Mouse (Mus musculus) embryonic facial prominence, embryonic 11.5 days (tissue): ENCODE results near the gene Sf3b3. TPM values are rescaled to one million over a fixed set of nuclear protein-coding genes. Genes with fewer than 3 reads are reported as not detected.

Experiments used
- ATAC-seq: fragments of 200-750 bp; cut with Nextera tagmentation; replicated peaks from 2 replicates; pipeline ENCODE4 v1.8.0; 2017; ENCODE audit warnings: low read depth; ENCODE audit not compliant: insufficient number of reproducible peaks, low FRiP score, low TSS enrichment
- DNase-seq: peaks from one replicate; pipeline ENCODE4 v3.0.0-alpha.2; 2015; ENCODE audit warnings: low spot score
- H3K27ac ChIP-seq: fragments of 300-500 bp; sonication (generic); replicated peaks from 2 replicates; pipeline ENCODE4 v1.5.1; 2014; ENCODE audit warnings: mild to moderate bottlenecking, low read depth, low read length, control low read depth
- H3K27me3 ChIP-seq: fragments of 300-500 bp; sonication (generic); 2 replicates; pipeline ENCODE4 v1.6.1; 2014; ENCODE audit warnings: mild to moderate bottlenecking, low read length, moderate library complexity, mixed read lengths; ENCODE audit not compliant: control insufficient read depth, insufficient read depth
- H3K36me3 ChIP-seq: fragments of 300-500 bp; sonication (generic); replicated peaks from 2 replicates; pipeline ENCODE4 v1.6.1; 2014; ENCODE audit warnings: low read depth, mild to moderate bottlenecking, low read length, moderate library complexity, mixed read lengths; ENCODE audit not compliant: control insufficient read depth, insufficient read depth
- H3K4me1 ChIP-seq: fragments of 300-500 bp; sonication (generic); 2 replicates; pipeline ENCODE4 v1.6.1; 2014; ENCODE audit warnings: low read length, mixed read lengths; ENCODE audit not compliant: control insufficient read depth, insufficient read depth
- H3K4me2 ChIP-seq: fragments of 300-500 bp; sonication (generic); 2 replicates; pipeline ENCODE4 v1.6.1; 2014; ENCODE audit warnings: low read depth, mild to moderate bottlenecking, control low read depth, low read length, moderate library complexity
- H3K4me3 ChIP-seq: fragments of 300-500 bp; sonication (generic); 2 replicates; pipeline ENCODE4 v1.5.1; 2014; ENCODE audit warnings: low read depth, low read length, control low read depth
- H3K9ac ChIP-seq: fragments of 300-500 bp; sonication (generic); replicated peaks from 2 replicates; pipeline ENCODE4 v1.6.1; 2014; ENCODE audit warnings: mild to moderate bottlenecking, control low read depth, low read length
- H3K9me3 ChIP-seq: fragments of 300-500 bp; sonication (generic); replicated peaks from 2 replicates; pipeline ENCODE4 v1.6.1; 2016; ENCODE audit warnings: mild to moderate bottlenecking, low read length, inconsistent platforms, mixed read lengths; ENCODE audit not compliant: control insufficient read depth
- WGBS: fragments of 180-500 bp; shearing (Covaris S2); extraction: QIAGEN DNeasy Blood & Tissue Kit; methylation state at CpG from one replicate; pipeline ENCODE4 v1.1.7; 2014; 5-methylcytosine and 5-hydroxymethylcytosine counted together
- polyA plus RNA-seq: library from polyadenylated mRNA; unstranded; fragments of >200 nt; fragmentation: Nextera tagmentation; extraction: Ambion mirVana; gene quantifications from 2 replicates; pipeline ENCODE4 v1.2.1, GENCODE M21; 2014

Gene Sf3b3
- polyA plus RNA-seq, 1 experiment from 2014 or later, result 212 TPM

DNA sequence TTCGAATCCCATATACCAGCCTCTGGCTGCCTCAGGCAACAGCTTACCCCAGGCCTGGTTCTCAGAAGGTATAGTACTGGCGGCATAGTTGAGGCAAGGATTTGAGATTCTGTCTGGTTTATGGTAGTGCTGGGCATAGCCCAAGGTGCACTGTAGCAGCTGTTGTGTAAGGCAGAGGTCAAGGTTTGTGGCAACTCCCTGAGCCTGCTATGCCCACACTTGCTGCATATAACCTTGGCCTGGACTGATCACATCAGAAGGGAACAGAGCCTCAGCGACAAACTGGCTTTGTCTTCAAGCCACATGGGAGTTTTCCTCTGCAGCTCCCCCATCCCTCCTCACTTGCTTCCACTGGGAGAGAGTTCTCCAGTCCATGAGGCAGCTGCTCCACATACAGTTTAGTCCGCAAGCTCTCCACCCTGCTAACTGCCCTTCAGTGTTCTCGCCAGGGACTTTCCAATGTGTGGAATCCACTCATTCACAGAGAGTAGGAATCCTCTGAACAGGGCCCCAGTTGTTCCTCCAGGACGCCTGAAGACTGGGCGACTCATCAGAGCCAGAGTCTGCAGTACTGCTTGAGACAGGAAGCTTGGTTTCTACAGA is 52.1 kb downstream of the Sf3b3 start:
- H3K36me3 ChIP-seq, result no peaks in the 10 kb centered on the region
- no peaks in the 10 kb centered on the region for H3K4me1 ChIP-seq
- H3K27me3 ChIP-seq, result no peaks in the 10 kb centered on the region
- no peak for DNase-seq
- no peak overlapping the region for H3K9ac ChIP-seq
- no peaks in the 10 kb centered on the region for H3K9me3 ChIP-seq
- no peak overlapping the region for H3K4me2 ChIP-seq
- no peak overlapping the region for H3K4me3 ChIP-seq
- WGBS, result 82% methylated on average over 7 of the region's 7 CpGs
- no peak overlapping the region for H3K27ac ChIP-seq
- no peak for ATAC-seq

DNA sequence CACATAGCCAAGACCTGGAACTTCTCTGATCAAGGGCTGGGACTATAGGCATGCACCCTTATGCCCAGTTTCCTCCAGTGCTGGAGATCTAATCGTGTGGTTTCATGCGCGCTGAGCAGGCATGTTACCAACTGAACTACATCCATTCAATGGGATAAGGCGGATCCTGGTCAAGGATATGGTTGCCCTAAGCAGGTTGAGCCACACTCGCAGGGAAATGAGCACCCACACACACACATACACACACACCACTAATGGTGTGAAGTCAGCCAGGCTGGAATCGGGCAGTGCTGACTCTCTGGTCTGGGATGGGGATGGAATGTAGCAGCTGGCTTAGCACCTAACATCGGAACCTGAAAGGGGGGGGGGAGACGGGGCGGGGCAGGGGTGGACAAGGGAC is 52.7 kb downstream of the Sf3b3 start:
- no peak for ATAC-seq

DNA sequence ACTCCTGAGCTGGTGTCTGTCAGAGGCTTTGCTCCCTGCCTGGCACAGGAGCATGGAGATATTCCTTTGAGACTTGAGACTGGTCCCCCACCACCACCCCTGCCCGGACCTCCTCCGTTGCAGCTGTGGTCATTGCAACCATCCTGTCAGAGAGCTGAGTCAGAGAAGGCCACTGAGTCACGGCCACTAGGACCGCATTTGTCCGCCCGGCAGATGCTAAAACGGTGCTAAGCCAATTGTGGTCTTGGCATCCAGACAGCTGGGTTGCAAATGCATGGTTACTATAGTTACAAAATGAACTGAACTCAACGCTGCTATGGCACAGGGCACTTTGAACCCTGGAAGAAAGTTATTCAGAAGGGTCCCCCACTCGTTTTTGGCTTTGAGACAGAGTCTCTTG is 53.1 kb downstream of the Sf3b3 start:
- Histone ChIP-seq H3K4me3 (no peak overlapping the region), H3K4me1 (no peaks in the 10 kb centered on the region), H3K27me3 (no peaks in the 10 kb centered on the region), H3K4me2 (no peak overlapping the region), H3K27ac (no peak overlapping the region), H3K9me3 (no peaks in the 10 kb centered on the region), H3K36me3 (no peaks in the 10 kb centered on the region), H3K9ac (no peak overlapping the region)
- ATAC-seq (no peak), DNase-seq (no peak)
- WGBS, result 87% methylated on average over 9 of the region's 9 CpGs

More for the DNA sequence above, 52.7 kb downstream of the Sf3b3 start:
- no peak overlapping the region for H3K9ac ChIP-seq
- no peaks in the 10 kb centered on the region for H3K27me3 ChIP-seq
- H3K4me1 ChIP-seq, result no peaks in the 10 kb centered on the region
- DNase-seq, result no peak
- 91% methylated on average over 9 of the region's 9 CpGs for WGBS
- H3K9me3 ChIP-seq, result no peaks in the 10 kb centered on the region
- H3K4me3 ChIP-seq, result no peak overlapping the region
- no peak overlapping the region for H3K4me2 ChIP-seq
- H3K36me3 ChIP-seq, result no peaks in the 10 kb centered on the region
- no peak overlapping the region for H3K27ac ChIP-seq

DNA sequence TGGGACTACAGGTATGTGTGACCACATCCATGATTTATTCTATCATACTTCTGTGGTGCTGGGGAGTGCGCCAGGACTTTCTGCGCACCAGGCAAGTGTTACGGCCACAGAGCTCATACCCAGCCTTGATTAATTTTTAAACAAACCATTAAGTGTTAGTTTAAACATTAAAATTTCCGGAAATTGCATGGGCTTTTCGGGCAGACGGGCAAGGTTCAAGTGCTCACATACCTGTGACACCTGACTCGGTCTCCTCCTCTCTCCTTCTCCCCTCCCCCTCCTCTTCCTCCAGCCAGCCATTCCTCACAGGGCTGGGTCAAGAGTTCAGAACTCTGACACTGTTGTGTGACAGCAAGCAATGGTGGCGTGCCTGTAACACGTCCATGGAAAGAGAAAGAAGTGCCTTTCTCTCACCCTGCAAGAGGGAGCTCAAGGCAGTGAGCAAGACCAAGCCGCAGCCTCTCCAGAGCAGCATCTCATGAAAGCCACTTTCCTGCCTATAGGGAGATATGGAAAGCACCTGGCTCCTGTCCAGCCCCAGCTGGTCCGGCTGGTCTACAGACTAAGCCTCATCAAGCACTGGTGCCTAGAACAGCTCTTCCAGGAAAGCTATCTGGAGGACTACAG is 53.9 kb downstream of the Sf3b3 start:
- H3K4me1 ChIP-seq, result no peaks in the 10 kb centered on the region
- H3K4me2 ChIP-seq, result no peak overlapping the region
- H3K36me3 ChIP-seq, result no peaks in the 10 kb centered on the region
- no peak for ATAC-seq
- H3K9me3 ChIP-seq, result no peaks in the 10 kb centered on the region
- no peak overlapping the region for H3K27ac ChIP-seq
- no peaks in the 10 kb centered on the region for H3K27me3 ChIP-seq
- no peak overlapping the region for H3K9ac ChIP-seq
- WGBS, result 78% methylated on average over 11 of the region's 11 CpGs
- DNase-seq, result no peak
- H3K4me3 ChIP-seq, result no peak overlapping the region

DNA sequence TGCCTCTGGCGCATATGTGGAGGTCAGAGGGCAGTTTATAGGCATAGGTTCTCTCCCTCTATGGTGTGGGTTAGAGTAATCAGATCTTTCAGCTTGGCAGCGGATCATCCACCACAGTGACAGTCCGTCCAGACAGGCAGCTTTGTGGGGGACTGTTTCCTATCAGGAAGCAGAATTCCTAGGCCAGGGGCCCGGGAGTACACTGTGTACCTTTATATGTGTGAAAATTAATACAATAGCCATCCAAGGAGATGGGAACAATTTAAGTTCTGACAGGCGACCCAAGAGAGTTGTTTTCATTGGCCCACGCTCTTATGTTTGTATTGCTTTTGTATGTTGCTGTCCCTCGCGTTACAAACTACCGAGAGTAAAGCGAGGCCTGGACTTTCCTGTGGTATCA is 55.4 kb downstream of the Sf3b3 start:
- Histone ChIP-seq H3K27ac (no peak overlapping the region), H3K4me2 (no peak overlapping the region), H3K9ac (no peak overlapping the region), H3K4me1 (no peaks in the 10 kb centered on the region), H3K36me3 (no peaks in the 10 kb centered on the region), H3K9me3 (no peaks in the 10 kb centered on the region), H3K27me3 (no peaks in the 10 kb centered on the region), H3K4me3 (no peak overlapping the region)
- 78% methylated on average over 10 of the region's 10 CpGs for WGBS
- ATAC-seq (no peak), DNase-seq (no peak)

DNA sequence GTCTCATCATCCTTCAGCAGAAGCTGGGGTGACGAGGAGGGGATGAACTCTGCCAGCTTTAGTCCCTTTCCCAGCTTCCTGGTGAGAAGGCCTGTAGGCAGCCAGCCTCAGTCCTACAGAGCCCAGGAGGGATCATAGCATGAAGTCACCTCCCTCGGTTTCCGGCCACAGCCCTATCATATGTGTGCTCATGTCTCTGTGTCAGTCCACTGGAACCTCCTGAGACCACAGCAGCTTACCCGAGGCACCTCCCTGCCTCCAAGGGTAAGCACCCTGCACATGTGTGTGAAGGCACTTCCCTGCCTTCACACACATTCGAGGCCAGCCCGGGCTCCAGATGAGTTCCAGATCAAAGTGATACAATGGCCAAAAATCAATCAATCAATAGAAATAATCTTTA is 56.3 kb downstream of the Sf3b3 start:
- ATAC-seq (no peak), DNase-seq (no peak)
- Histone ChIP-seq H3K27ac (no peak overlapping the region), H3K36me3 (no peaks in the 10 kb centered on the region), H3K4me1 (no peaks in the 10 kb centered on the region), H3K4me3 (no peak overlapping the region), H3K27me3 (no peaks in the 10 kb centered on the region), H3K9ac (no peak overlapping the region), H3K9me3 (no peaks in the 10 kb centered on the region), H3K4me2 (no peak overlapping the region)
- 74% methylated on average over 6 of the region's 6 CpGs for WGBS

DNA sequence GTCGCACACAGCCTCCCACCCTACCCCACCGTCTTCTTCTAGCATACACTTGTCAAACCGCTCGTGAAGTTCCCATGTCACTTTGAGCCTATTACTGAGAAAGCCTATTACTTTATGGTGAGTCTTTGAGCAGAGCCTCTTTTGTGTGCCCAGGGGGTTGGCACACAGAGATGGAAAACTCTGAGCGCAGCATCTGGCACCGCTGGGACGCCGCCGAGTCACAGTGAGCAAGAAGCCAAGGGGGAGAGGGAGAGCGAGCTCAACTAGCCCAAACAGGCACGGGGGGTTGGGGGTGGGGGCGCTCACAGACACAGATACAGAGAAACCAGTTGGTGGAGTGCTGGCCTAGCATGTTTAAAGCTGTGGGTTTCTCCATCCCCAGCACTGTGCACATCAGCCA is 57.0 kb downstream of the Sf3b3 start:
- H3K9ac ChIP-seq, result no peak overlapping the region
- ATAC-seq, result no peak
- H3K9me3 ChIP-seq, result no peaks in the 10 kb centered on the region
- H3K36me3 ChIP-seq, result no peaks in the 10 kb centered on the region
- DNase-seq, result no peak
- WGBS, result 60% methylated on average over 12 of the region's 12 CpGs
- no peaks in the 10 kb centered on the region for H3K4me1 ChIP-seq
- no peaks in the 10 kb centered on the region for H3K27me3 ChIP-seq
- no peak overlapping the region for H3K4me2 ChIP-seq
- no peak overlapping the region for H3K27ac ChIP-seq
- no peak overlapping the region for H3K4me3 ChIP-seq

DNA sequence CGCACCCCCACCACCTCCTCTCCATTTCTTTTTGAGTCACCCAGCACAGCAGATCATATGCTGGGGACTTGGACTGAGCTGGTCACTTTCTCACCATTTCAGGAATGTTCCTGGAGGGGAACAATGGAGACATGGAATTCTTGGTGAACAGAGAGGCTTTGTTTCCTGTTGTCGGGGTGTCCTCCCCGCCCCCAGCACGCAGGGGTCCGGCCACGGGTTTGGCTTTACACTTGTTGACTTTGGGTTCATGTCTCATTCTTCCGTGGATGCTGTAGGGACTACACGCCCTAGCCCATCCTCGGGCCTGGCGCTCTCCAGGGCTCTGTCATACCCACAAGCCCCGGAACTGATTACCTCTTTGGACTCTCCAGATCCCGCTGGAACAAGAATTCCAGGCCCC is 57.6 kb downstream of the Sf3b3 start:
- Histone ChIP-seq H3K4me2 (no peak overlapping the region), H3K36me3 (no peaks in the 10 kb centered on the region), H3K9ac (no peak overlapping the region), H3K27me3 (no peaks in the 10 kb centered on the region), H3K27ac (no peak overlapping the region), H3K4me1 (no peaks in the 10 kb centered on the region), H3K9me3 (no peaks in the 10 kb centered on the region), H3K4me3 (no peak overlapping the region)
- DNase-seq, result no peak
- no peak for ATAC-seq
- WGBS, result 39% methylated on average over 12 of the region's 12 CpGs
